1 mouse cellular context compared by ENCODE assay signal in the genomic region with DNA sequence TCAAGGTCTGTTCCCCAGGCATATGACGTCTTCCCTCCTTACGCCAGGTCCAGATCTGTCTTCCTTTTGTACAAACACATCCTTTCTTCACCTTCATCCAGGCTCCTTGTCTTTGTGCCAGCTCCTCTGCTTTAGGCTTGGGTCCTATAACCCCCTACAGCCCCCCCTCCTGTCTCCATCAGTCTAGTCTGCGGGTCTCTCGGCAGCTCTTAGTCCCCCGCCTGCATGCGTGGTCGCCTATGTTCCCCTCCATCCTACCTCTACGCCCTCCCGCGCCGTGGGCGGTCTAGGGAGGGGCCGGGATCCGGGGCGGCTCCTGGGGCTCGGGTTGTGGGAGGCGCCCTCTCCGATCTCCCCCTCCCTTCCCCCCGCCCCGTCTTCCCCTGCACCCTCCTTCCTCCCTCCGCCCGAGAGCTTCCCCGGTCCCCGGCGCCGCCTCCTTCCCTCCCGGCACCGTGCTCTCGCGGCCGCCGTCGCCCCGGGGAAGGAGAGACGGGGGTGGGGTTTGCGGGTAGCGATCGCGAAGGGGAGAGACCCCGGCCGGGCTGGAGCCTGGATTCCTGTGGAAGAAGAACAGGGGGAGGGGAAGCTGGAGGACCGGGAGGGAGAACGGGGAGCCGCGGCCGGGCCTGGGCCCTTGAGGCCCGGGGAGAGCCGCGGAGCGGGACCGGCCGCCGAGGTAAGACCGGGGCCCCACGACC.
TF ChIP-seq lines count a peak whose summit lies in the region.

Gene Gabbr1, plus strand, starts transcription at position 356 of the 701 bp plus-strand sequence.

TF ChIP-seq in CH12.LX, 34 proteins besides CTCF, POLR2A, EP300 and RAD21:
- no peak for TF ChIP-seq ETS1 (conservative IDR thresholded peaks at IDR 0.05; ENCODE audit: low read depth, low read length)
- no peak for TF ChIP-seq MYC (IDR thresholded peaks at IDR 0.05; ENCODE audit: low read depth, low read length)
- TF ChIP-seq HCFC1 (IDR thresholded peaks at IDR 0.05; ENCODE audit: low read depth, low read length) = no peak
- no peak for TF ChIP-seq BHLHE40 (IDR thresholded peaks at IDR 0.05; ENCODE audit: low read depth, low read length)
- no peak for TF ChIP-seq SMC3 (IDR thresholded peaks at IDR 0.05; ENCODE audit: low read depth, low read length)
- TF ChIP-seq MAZ (IDR thresholded peaks at IDR 0.05; ENCODE audit: low read depth, low read length) = peak; percentile 97
- peak; percentile 85 for TF ChIP-seq UBTF (IDR thresholded peaks at IDR 0.05; ENCODE audit: low read depth, low read length)
- TF ChIP-seq ZMIZ1 (IDR thresholded peaks at IDR 0.05; ENCODE audit: low read depth, low read length) = no peak
- no peak for TF ChIP-seq GABPA (IDR thresholded peaks at IDR 0.05; ENCODE audit: insufficient replicate concordance, low read depth, low read length)
- TF ChIP-seq MAX (IDR thresholded peaks at IDR 0.05; ENCODE audit: low read length) = no peak
- no peak for TF ChIP-seq POLR2AphosphoS2 (IDR thresholded peaks at IDR 0.05; ENCODE audit: low read depth, low read length)
- peak; percentile 48; the same call in 1 of the 2 replicates for TF ChIP-seq MXI1 (IDR thresholded peaks at IDR 0.05; ENCODE audit: low read depth, low read length)
- TF ChIP-seq ZKSCAN1 (IDR thresholded peaks at IDR 0.05; ENCODE audit: borderline replicate concordance, low read depth, low read length) = no peak
- TF ChIP-seq ELF1 (IDR thresholded peaks at IDR 0.05; ENCODE audit: low read depth, low read length) = peak; percentile 36; the same call in 1 of the 2 replicates
- TF ChIP-seq PAX5 (IDR thresholded peaks at IDR 0.05; ENCODE audit: low read length) = no peak
- 0 out of 2 replicates have a peak, but pooled peaks have one; percentile 21 for TF ChIP-seq NRF1 (IDR thresholded peaks at IDR 0.05; ENCODE audit: low read depth, low read length)
- TF ChIP-seq E2F4 (IDR thresholded peaks at IDR 0.05; ENCODE audit: insufficient replicate concordance, low read depth, low read length) = no peak
- TF ChIP-seq NELFE (IDR thresholded peaks at IDR 0.05; ENCODE audit: low read depth, low read length) = no peak
- TF ChIP-seq TBP (conservative IDR thresholded peaks at IDR 0.05; ENCODE audit: low read depth, low read length) = no peak
- 0 out of 2 replicates have a peak, but pooled peaks have one; percentile 21 for TF ChIP-seq CHD1 (IDR thresholded peaks at IDR 0.05; ENCODE audit: low read depth, low read length)
TF ChIP-seq in CH12.LX: peak in this region for 6.
